Mouse (Mus musculus) brain, adult 10 weeks (tissue): ENCODE measurements around the gene Khdc1b. TPM values are rescaled to one million over a fixed set of nuclear protein-coding genes. Genes with fewer than 3 reads are reported as not detected.

Source experiments
- polyA plus RNA-seq: library from polyadenylated mRNA; stranded (reverse); fragments of 350-450 nt; fragmentation: Illumina TruSeq; extraction: RNeasy Lipid Tissue Mini Kit (QIAGEN cat#74804); gene quantifications from one replicate; pipeline ENCODE4 v1.2.3, GENCODE M21; 2015; ENCODE audit warnings: low read depth, low replicate concordance

Khdc1b gene
- polyA plus RNA-seq: not detected

DNA sequence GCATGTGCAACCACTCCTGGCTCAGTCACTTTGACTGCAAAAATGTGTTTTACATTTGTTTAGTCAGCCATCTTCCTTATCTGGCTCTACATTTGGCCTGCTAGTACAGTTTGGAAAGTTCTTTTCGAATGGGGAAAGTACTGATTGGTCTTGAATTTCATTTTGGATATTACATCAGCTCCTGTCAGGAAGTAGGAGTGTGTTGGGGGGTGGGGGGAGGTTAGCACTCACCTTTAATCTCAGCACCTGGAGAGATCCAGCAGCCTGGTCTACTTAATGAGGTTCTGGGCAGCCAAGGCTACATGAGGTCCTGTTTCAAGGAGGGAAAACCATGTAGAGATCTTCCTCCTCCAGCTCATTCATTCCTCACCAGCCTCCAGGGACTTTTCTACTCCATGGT, at the start of gene Khdc1b:
Gene Khdc1b, plus strand, starts transcription at position 301 of the 400 bp plus-strand sequence.

DNA sequence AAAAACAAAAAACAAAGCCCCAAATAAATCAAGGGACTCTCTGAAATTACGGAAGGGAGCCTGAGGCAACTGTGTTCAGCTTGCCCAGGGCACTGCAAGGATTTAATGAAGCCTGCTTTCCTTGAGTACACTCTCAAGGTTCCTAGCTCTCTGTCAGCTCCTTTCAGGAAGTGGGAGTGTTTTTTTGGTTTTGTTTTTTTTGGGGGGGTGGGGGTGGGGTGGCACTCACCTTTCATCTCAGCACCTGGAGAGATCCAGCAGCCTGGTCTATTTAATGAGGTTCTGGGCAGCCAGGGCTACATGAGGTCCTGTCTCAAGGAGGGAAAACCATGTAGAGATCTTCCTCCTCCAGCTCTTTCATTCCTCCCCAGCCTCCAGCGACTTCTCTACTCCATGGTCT, 34.0 kb upstream of the Khdc1b start, which contains the start of gene Khdc1a:
Gene Khdc1a, plus strand, starts transcription at position 301 of the 400 bp plus-strand sequence.

DNA sequence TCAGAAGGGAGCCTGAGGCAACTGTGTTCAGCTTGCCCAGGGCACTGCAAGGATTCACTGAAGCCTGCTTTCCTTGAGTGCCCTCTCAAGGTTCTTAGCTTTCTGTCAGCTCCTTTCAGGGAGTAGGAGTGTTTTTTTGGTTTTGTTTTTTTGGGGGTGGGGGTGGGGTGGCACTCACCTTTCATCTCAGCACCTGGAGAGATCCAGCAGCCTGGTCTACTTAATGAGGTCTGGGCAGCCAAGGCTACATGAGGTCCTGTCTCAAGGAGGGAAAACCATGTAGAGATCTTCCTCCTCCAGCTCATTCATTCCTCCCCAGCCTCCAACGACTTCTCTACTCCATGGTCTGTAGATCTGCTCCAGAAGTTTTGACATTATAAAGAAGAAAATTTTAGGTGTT, 15.3 kb upstream of the Khdc1b start, which contains the start of gene Khdc1c:
Gene Khdc1c, plus strand, starts transcription at position 301 of the 400 bp plus-strand sequence.

Other genes starting within 250 kb of the Khdc1b start
- 77.6 TPM for gene Tmem14a, start 165.0 kb upstream of the Khdc1b start, polyA plus RNA-seq
- gene Gsta3, start 143.0 kb upstream of the Khdc1b start, polyA plus RNA-seq: 2.6 TPM
- not detected for gene Khdc1a, start 33.9 kb upstream of the Khdc1b start, polyA plus RNA-seq
- not detected for gene Khdc1c, start 15.2 kb upstream of the Khdc1b start, polyA plus RNA-seq